ENCODE assay signal across 14 mouse cellular contexts in the genomic region with DNA sequence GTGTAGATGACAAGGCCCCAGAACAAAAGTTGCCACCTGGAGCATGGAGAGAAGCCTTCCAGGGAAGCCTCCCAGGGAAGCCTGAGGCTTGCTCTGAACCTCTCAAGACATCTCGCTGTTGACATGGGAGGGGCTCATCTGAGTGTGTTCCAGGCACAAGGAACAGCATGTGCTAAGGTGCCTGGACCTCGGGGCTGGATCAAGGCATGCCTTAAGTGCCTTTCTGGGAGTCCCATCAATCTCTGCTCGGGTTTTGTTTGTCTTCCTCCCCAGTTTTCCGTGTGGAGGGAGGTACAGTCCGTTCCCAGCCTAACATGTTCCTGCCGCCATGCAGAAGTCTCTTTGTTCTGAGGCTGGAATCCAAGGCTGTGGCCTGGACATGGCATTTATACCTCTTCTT. TPM values are rescaled to one million over a fixed set of nuclear protein-coding genes. Genes with fewer than 3 reads are reported as not detected.
DNase-seq lines count a peak whose midpoint lies in the region; ATAC-seq and TF ChIP-seq lines count a peak whose summit lies in the region.
"Had no signal": no experiment of that assay in that cellular context is flagged by ENCODE, and none has a peak within 500 bp of the region (broad histone marks: within the 10 kb centered on the region; RNA-seq: fewer than 3 reads in every experiment).

No protein-coding gene starts in this region.

- ATAC-seq in liver, embryonic 11.5 days (replicated peaks; ENCODE audit: low FRiP score): no peak
- ATAC-seq in embryonic facial prominence, embryonic 13.5 days (ENCODE audit: insufficient number of reproducible peaks, insufficient read depth, low FRiP score, low TSS enrichment, low read depth): no peak

- no peaks in the 10 kb centered on the region for H3K27me3 ChIP-seq in liver, embryonic 11.5 days (replicated peaks; ENCODE audit: control insufficient read depth, insufficient read depth, low read length)
- no peaks in the 10 kb centered on the region for H3K27me3 ChIP-seq in embryonic facial prominence, embryonic 13.5 days
- H3K27me3 ChIP-seq: limb, embryonic 15.5 days had no signal

- H3K4me3 ChIP-seq in gastrocnemius, adult 2 months: no peak overlapping the region
- no peak overlapping the region for H3K4me3 ChIP-seq in liver, embryonic 11.5 days (ENCODE audit: low read depth, low read length)
- no peak overlapping the region for H3K4me3 ChIP-seq in embryonic facial prominence, embryonic 13.5 days
- no peak overlapping the region for H3K4me3 ChIP-seq in layer of hippocampus, adult 2 months
- H3K4me3 ChIP-seq: limb, embryonic 15.5 days had no signal

- no peaks in the 10 kb centered on the region for H3K9me3 ChIP-seq in liver, embryonic 11.5 days (ENCODE audit: control insufficient read depth, low read length)
- H3K9me3 ChIP-seq in embryonic facial prominence, embryonic 13.5 days: no peaks in the 10 kb centered on the region
- H3K9me3 ChIP-seq: limb, embryonic 15.5 days had no signal

- no peak for DNase-seq in gastrocnemius, adult 2 months
- no peak for DNase-seq in gastrocnemius, postnatal 10 days
- no peak for DNase-seq in liver, embryonic 11.5 days (ENCODE audit: low spot score)
- no peak for DNase-seq in liver
- peak; percentile 68 for DNase-seq in lung, postnatal 36 days
- no peak for DNase-seq in right cerebral cortex, postnatal 36 days (ENCODE audit: low spot score in 2 of 2)
- DNase-seq in layer of hippocampus, adult 2 months (ENCODE audit: low spot score in 2 of 2): no peak
- DNase-seq: adrenal gland, postnatal 14 days; cerebellum, adult 11 months; kidney, postnatal 10 days; midbrain, embryonic 14.5 days; retina, postnatal 1 day had no signal

- no peak overlapping the region for H3K4me2 ChIP-seq in liver, embryonic 11.5 days
- H3K4me2 ChIP-seq in embryonic facial prominence, embryonic 13.5 days: no peak overlapping the region
- H3K4me2 ChIP-seq: limb, embryonic 15.5 days had no signal

- 60% methylated on average over 6 of the region's 6 CpGs for WGBS in liver, embryonic 11.5 days
- WGBS in embryonic facial prominence, embryonic 13.5 days: 79% methylated on average over 6 of the region's 6 CpGs

- intact Hi-C loops in gastrocnemius, adult 2 months (cut with DNase I): no loop called here

- H3K27ac ChIP-seq in gastrocnemius, adult 2 months: 0 out of 2 replicates have a peak overlapping the region, but pooled peaks have one; percentile 31
- H3K27ac ChIP-seq in liver, embryonic 11.5 days (ENCODE audit: low read depth, low read length): peak overlapping the region; percentile 82
- peak overlapping the region; percentile 73 for H3K27ac ChIP-seq in embryonic facial prominence, embryonic 13.5 days
- no peak overlapping the region for H3K27ac ChIP-seq in layer of hippocampus, adult 2 months
- H3K27ac ChIP-seq: limb, embryonic 15.5 days had no signal

- no peak for TF ChIP-seq CTCF in gastrocnemius, adult 2 months (IDR thresholded peaks at IDR 0.05)
- TF ChIP-seq CTCF in layer of hippocampus, adult 2 months (conservative IDR thresholded peaks at IDR 0.05): no peak

- H3K36me3 ChIP-seq in liver, embryonic 11.5 days (ENCODE audit: control insufficient read depth, insufficient read depth, low read length): no peaks in the 10 kb centered on the region
- no peaks in the 10 kb centered on the region for H3K36me3 ChIP-seq in embryonic facial prominence, embryonic 13.5 days
- H3K36me3 ChIP-seq: limb, embryonic 15.5 days had no signal

- H3K9ac ChIP-seq in liver, embryonic 11.5 days (ENCODE audit: low read depth, low read length): no peak overlapping the region
- H3K9ac ChIP-seq in embryonic facial prominence, embryonic 13.5 days: no peak overlapping the region
- H3K9ac ChIP-seq: limb, embryonic 15.5 days had no signal

- H3K4me1 ChIP-seq in liver, embryonic 11.5 days (replicated peaks; ENCODE audit: control insufficient read depth, insufficient read depth, low read length): peaks cover 52% of the 10 kb centered on the region
- peaks cover 64% of the 10 kb centered on the region for H3K4me1 ChIP-seq in embryonic facial prominence, embryonic 13.5 days

RNA-seq across cellular contexts. Expression of a gene that starts 33.3 kb away (rescaled TPM):
- 10 to 100 TPM in 1 of 2 experiments, 1 to 10 TPM in 1; 4.8 to 10.3 TPM for total RNA-seq in gastrocnemius, adult 2 months (2021)
- 10 to 100 TPM; 13.9 to 14.0 TPM for total RNA-seq in gastrocnemius, postnatal 10 days (2021)
- 30.2 and 31.8 TPM in 2 replicates for polyA plus RNA-seq in liver, embryonic 11.5 days (2014; fragmentation: Nextera tagmentation; extraction: Ambion mirVana)
- polyA plus RNA-seq in embryonic facial prominence, embryonic 13.5 days (2015; fragmentation: Nextera tagmentation; extraction: Ambion mirVana): 51.4 and 57.6 TPM in 2 replicates
- 10 to 100 TPM; 54.3 to 64.6 TPM for total RNA-seq in layer of hippocampus, adult 2 months (2021)
